Mouse (Mus musculus) thymus, postnatal 0 days (tissue): ENCODE data around the gene Ptpra. TPM values are rescaled to one million over a fixed set of nuclear protein-coding genes. Genes with fewer than 3 reads are reported as not detected.
"Not testable (repeated sequence)": the region's sequence is repeated elsewhere in the genome, so short reads cannot be mapped to it uniquely, and the experiment has no call there.

Source experiments
- DNase-seq: peaks from one replicate; pipeline ENCODE4 v3.0.0-alpha.2; 2015; ENCODE audit warnings: low spot score
- polyA plus RNA-seq: library from polyadenylated mRNA; unstranded; fragments of >200 nt; fragmentation: Nextera tagmentation; extraction: Ambion mirVana; gene quantifications from 2 replicates; pipeline ENCODE4 v1.2.1, GENCODE M21; 2015

Gene Ptpra
- polyA plus RNA-seq, 1 experiment from 2014 or later, result 85.4 TPM

DNA sequence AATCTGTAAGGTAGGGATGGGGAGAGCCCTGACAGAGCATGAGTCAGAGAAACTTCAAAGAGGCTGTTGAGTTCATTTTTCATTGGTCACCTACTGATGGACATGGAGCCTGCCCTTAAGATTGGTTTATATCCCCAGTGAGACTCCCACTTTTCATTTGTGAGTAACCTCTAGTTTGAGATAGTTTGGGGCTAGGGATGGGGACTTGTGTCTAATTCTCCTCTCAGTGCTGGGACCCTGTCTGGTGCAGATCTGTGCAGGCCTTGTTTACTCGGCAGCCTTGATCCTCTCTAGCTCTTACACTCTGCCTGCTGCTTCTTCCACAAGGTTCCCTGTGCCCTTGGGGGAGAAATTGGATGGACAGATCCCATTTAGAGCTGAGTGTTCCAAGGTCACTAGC, 34.1 kb downstream of the Ptpra start:
- DNase-seq, result no peak

DNA sequence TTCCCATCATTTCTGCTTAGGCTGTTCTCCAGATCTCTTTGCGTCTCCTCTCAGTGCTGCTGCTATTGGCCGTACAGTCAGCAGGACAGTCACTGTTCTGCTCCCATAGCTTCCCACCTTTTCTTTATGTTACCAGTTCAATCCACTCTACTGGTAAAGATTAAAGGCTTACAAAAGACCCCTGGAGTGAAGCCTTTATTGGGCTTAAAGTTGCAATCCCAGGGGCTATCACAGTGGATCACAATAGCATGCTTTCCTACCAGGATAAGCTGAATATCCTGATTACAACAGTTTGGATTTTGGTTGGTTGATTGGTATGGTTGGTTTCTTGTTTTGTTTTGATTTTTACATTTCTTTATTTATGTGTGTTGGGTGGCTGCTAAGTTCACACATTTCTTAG, 37.9 kb downstream of the Ptpra start:
- DNase-seq, result no peak

DNA sequence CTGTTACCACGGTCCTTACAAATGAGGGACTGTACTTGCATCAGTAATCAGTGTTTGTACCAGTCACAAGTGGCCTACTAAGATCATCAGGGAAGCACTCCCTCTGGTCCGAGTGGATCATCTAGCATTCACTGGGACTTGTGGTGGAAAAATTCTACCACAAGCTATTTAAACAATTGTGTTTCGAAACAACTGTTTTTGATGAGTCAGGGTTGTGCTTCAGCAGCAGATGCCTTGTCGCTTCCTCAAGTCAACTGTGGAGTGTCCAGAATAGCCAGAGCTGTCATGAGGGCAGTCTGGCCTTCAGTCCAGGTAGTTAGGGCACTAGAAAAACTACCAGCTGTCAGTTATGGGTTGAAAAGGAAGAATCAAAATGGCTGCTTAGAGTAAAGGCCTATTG, 38.5 kb downstream of the Ptpra start:
- no peak for DNase-seq

DNA sequence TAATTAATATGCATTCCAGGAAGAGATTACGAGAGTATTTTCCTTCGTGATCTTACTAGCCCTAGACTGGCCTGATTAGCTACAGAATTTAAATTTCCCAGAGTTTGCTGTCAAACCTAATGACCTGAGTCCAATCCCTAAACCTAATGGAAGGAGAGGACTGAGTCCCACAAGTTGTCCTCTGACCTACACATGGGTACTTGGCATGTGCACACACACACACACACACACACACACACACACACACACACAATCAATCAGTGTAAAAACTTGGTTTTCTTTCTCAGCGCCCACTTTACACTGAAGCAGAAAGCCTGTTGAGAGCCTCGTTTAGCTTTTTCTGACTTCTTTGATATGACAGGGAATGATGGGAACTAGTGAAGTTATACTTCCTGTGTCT, 41.1 kb downstream of the Ptpra start:
- no peak for DNase-seq

DNA sequence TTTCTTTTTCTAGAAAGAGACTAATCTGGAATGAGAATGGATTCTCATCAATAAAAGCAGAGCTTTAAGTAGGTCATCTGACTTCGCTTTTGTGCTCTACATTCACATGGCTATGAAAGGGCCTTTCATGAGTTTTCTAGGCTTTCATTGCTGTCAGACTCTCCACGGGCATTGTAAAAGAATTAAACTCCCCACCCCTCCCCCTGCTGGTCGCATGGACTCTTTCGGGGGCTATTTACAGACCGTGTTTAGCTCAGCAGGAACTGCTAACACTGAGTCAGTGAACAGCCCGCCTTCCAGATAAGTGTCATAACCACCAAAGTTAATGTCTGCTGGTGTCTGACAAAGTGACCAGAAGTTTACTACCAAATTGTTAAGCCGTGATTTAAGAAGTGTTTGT, 41.5 kb downstream of the Ptpra start:
- peak; percentile 11 for DNase-seq

DNA sequence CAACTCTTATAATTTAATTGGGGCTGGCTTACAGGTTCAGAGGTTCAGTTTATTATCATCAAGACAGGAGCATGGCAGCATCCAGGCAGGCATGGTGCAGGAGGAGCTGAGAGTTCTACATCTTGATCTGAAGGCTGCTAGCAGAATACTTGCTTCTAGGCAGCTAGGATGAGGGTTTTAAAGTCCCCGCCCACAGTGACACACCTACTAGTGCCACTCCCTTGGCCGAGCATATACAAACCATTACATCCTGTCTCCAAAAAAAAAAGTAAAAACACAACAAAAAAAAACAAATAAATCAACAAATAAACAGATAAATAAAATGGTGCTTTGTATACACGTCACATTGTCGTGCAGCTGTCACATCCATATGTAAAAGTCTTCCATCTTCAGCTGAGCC, 45.0 kb downstream of the Ptpra start:
- DNase-seq, result not testable (repeated sequence)

DNA sequence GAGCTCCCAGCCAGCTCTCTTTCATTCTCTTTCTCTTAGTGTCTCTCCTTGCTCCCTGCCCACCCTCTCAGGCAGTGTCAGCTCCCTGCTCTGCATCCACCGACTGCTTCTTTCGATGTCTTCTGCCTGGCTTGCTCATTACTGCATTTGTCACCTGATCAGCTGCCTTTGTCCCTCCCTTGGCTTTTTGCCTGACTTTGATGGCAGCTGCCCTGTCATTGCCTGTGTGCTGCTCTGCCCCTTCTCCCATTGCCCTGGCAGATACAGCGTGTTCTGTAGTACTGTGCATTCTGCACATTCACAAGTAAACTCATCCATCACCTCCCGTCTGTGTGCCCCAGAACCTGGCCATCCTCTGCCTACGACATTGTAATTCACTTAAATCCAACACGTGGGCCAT, 46.0 kb downstream of the Ptpra start:
- no peak for DNase-seq

DNA sequence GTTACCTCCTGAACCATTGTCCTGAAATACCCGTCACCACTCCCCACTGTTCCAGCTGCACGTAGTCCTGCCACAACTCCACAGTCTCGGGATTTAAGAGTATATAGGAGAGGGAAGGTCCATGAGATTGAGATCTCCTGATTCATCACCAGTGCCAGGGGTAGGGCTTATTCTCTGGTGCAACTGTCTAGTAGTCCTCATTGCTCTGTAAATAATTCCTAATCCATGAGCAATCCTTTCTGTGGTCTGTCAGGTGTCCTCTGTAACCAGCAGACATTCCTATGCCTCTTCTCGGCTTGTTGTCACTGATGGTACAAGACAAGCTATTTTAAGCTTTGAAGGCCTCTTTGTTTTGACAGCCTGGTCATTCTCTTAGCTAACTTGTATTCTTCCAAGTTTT, 46.9 kb downstream of the Ptpra start:
- no peak for DNase-seq

DNA sequence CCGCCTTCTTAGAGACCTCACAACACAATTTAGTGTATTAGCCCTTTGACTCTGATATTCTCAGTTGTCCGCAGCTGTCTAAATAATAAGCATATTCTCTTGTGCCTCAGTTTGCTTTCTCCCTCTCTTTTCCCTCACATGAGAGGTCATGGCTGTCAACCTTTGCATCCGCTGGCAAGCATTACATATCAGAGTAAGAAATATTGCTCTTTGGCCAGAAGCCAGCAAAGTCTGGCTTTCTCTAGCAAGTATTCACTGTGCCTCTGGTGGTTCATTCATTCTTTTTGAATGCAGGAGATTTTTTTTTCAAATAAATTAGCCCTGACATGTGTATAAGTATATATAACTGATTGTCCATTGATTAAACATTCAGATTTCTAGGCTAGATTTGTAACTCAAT, 49.5 kb downstream of the Ptpra start:
- no peak for DNase-seq

DNA sequence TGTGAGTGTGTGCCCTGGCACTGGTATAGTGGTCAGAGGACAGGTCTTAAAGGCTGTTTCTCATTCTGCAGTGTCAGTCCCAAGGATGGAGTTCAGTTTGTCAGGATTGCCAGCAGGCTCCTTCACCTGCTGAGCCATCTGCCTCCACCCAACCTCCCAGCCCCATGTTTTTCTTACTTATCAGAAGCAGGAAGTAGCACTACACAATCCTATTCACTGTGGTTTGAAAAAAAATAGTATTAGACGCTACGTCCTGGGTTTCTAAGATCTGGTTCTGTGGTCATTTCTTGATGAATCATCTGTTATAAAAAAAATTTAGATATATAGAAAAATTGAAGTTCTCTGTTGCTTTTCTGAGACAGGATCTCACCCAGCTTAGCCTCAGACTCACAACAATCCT, 51.5 kb downstream of the Ptpra start:
- no peak for DNase-seq

DNA sequence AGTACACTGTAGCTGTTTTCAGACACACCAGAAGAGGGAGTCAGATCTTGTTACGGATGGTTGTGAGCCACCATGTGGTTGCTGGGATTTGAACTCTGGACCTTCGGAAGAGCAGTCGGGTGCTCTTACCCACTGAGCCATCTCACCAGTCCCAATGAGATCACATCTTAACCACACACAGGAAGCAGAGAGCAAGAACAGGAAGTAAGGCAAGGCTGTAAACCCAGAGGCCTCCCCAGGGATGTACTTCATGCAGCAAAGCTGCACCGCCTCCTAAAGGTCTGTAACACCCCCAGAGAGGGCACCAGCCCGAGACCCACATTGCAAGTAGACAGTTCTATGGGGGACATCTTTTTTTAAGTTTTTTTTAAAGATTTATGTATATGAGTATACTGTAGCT, 61.5 kb downstream of the Ptpra start:
- DNase-seq, result not testable (repeated sequence)

DNA sequence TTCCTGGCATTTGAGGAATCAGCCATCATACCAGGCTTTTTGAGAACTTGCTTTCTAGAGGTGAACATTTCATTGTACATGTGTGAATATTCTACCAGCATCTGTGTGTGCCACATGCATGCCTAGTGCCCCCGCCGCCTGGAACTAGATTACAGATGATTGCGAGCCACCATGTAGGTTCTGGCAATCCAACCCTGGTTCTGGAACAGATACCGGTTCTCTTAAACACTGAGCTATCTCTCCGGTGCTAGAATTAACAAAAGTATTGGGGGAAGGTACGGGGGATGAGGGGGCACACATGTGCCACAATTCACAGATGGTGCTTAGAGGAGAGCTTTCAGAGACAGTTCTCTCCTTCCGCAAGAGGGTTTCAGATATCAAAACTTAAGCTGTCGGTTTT, 63.8 kb downstream of the Ptpra start:
- DNase-seq, result no peak

DNA sequence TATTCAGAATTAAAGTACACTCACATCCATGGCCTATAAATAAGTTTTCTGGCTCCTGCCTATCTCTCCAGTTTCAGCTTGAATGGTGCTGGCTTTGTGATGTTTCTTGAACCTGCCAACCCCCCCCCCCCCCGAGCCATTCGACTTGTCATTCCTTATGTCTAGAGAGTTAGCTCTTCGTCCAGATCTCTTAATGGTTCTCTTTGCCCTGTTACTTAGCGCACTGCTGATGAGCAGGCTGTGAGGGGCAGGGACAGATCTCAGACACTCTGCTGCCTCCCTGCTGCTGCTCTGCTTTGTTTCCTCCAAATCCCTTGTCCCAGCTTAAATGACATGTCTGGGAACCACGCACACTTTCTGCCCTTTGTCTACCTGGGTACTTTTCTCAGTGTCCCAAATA, 65.7 kb downstream of the Ptpra start:
- DNase-seq, result no peak

DNA sequence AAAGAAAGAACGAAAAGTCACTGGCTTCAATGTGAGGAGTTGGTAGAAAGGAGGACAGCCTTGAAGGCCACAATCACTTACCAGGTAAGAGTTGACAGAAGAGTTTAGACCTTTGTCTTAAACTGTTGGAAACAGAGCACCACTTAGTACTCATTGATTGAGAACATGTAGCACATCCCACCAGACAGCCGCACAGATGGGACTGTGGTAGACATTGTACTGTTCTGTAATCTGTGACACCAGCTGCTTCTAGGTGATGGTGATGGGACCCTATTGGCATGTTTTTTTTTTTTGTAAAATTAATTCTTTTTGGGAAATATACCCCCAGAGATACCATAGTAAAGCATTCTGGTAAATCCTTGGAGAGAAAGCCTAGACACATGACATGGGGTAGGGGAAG, 71.8 kb downstream of the Ptpra start:
- DNase-seq, result no peak

DNA sequence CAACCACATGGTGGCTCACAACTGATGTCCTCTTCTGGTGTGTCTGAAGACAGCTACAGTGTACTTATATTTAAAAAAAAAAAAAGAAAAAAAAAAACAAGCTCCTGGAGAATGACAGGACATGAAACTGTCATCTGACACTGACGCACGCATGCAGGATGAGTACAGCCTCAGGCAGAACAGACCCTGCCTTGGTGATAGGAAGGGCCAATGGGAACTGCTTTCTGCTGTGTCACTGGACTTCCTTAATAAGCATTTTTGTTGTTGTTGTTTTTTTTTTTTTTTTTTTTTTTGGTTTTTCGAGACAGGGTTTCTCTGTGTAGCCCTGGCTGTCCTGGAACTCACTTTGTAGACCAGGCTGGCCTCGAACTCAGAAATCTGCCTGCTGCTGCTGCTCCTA, 75.4 kb downstream of the Ptpra start:
- not testable (repeated sequence) for DNase-seq

DNA sequence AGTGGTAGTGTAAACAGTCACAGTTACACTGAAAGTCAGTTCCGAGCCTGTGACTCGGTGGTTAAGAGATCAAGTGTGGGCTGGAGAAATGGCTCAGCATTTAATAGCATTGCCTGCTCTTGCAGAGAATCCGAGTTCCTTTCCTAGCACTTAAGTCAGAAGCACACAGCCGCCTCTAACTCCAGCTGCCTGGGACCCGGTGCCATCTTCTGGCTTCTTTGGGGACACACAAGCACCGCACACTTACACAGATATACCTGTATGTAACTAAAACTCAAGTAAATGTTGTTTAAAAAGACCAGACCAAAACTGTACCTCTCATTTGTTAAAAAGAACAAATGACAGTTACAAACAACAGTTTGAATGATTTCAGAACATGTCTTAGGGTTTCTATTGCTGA, 78.4 kb downstream of the Ptpra start:
- no peak for DNase-seq

DNA sequence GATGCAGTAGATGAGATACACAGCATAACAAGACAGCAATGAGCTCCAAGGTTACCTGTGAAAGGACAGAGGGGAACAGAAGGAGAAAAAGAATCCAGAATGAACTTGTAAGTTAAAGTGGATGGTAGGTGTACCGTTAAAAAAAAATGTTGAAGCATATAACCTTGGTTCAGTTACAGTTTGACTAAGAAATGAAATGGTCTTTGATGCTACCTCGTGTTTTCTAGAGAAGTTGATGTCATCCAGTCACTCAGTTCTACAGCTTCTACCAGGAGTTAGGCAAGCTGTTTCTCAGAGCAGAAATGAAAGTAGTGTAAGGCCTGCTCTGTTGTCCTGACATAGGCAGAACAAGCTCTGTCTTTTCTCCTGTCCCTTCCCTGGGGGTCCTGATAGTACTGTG, 79.2 kb downstream of the Ptpra start:
- no peak for DNase-seq

DNA sequence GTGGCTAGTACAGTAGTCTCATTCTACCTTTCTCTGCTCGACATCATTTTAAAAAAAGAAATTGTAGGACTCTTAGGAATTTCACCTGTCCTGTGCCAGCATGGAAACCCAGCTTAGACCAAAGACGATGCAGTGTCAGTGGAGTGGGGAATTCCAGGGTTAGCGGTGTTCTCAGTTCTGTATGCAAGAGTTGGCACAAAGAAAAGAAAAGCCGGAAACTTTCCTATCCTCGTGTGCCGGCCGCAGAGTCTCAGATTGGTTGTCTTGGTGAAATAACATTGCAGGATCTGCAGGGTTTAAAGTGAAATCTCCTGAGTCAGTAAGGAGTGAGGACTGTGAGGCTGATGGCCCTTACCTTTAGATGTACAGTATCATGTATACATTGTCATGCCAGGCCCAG, 79.8 kb downstream of the Ptpra start:
- no peak for DNase-seq

DNA sequence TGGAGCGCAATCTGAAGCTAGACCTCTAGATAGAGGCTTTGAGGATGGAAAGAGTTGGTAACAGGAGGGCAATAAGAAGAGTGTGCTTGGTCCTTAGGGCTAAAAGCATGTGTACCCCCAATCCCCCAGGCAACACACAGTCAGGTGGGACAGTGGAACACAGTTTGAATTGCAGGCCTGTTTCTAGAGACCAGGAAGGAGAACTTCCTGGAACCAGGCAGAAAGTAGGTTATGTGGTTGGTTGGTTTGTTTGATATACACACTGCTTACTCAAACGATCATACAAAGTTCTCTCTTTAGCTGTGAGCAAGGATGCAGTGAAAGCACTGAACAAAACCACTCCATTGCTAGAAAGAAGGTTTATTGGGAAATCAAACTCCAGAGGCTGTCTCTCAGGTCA, 82.1 kb downstream of the Ptpra start:
- DNase-seq, result peak; percentile 77

DNA sequence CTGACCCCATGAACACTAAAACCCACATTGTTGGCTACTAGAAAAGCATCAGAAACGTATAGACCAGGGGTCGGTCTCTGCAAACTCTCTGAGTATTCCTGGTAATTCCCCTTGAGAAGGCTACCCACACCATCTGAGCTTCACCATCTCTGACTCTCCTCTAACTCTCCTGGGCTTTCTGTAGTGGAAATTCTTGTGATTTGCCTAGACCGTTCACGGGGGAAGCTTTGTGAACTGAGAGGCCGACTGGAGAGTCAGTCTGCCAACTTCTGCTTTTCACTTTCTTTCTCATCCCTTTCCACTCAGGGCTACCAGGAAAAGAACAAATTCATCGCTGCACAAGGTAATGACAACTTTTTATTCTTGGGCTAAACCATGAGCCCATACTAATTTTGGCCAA, 84.9 kb downstream of the Ptpra start:
- no peak for DNase-seq

DNA sequence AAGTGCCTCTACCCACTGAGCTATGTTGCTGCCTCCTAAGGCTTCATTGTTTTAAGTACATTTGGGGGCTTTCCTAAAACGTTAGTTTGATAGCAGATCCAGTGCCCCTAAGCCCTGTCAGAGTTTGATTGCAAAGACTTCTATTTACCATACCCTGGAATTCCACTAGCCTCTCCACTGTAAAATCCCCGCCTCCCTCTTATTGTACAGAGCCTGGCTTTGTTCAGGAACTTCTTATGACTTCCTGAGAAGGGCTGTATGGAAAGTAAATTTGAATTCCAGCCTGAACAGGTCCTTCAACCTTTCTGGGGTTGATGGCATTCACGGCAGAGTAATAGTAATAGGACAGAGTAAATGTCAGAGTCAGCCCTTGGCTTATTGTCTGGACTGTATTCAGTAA, 86.8 kb downstream of the Ptpra start:
- no peak for DNase-seq

DNA sequence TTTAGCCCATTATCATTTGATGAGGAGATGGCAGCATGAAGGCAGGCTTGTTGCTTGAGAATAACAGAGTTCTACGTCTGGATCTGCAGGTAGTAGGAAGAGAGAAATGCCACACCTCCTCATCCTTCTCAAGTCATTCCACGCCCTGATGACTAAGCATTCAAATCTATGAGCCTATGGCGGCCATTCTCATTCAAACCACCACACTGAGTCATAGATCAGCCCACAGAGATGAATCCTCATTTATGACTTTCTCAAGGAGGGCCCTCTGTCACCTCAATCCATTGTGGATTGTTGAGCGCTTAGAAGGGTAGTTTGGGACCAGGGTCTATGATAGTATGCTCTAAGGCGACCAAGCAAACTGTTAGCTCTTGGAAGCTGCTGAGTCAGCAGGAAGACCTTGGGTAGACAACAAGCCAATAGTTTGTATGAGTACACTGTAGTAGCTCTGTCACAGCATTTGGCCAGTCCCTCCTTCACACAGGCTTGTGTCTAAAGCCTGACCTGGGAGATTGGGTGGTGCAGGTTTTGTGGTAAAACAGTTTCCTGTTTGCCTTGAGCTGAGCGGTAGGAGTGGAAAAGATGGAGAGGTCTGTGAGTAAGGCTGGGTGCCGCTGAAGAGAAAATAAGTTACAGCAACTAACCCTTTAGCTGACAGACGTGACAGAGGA, 88.9 kb downstream of the Ptpra start:
- peak; percentile 61 for DNase-seq

DNA sequence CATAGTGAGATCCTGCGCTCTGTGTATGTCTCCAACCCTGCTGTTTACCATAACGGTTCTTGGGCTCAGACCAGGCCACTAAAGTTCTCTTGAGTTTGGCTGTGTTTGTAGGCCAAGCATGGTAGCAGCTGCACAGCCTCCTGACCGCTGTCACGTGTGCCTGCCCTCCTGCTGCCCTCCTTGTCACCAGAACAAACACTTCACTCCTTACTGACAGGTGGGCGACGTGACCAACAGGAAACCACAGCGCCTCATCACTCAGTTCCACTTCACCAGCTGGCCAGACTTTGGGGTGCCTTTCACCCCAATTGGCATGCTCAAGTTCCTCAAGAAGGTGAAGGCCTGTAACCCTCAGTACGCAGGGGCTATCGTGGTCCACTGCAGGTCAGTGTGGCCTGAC, 90.2 kb downstream of the Ptpra start:
- DNase-seq, result peak; percentile 90

DNA sequence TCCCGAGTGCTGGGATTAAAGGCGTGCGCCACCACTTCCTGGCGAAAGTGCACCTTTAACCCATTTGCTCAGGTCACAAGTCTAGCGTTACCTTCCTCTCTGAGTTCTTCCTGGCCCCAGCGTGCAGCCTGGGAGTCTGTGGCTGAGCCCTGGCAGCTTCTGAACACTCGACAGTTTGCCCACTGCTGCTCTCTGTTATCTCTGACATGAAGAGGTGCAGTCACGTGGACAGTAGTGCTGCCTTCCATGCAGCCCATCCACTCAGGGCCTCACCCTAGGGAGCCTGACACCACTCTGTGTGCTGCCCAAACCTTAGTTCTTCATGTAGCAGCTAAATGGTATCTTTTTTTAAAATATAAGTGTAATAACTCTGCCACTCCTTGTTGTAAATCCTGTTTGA, 96.9 kb downstream of the Ptpra start:
- DNase-seq, result no peak
